Mouse (Mus musculus) liver, postnatal 0 days (tissue): ENCODE measurements around the gene Ggcx.

Source experiments
- CTCF ChIP-seq: sonication (generic); IDR thresholded peaks from 2 replicates; pipeline ENCODE4 v1.5.1; 2016; ENCODE audit warnings: antibody characterized with exemption, low read depth
- EP300 ChIP-seq: IDR thresholded peaks from 2 replicates; pipeline ENCODE4 v1.6.1; 2016; ENCODE audit warnings: antibody characterized with exemption, low read depth, mild to moderate bottlenecking

DNA sequence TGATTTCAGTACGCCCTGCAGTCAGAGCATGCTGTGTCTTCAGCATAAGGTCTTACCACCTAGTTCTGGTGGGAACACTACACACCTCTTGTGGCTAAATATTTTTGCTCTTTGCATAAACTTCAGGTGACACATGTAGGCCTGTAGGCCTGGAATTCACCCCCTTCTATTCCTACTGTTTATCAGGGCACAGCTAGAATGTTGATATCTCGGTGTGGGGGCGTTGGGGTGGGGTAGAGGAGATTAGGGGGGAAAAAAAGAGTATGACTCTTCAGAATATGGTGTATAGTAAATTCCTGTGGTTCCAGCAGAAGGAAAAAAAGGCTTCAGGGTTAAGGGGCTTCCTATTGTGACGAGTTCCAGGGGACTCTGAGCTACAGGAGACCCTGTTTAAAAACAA lies 42.5 kb downstream of the Ggcx start:
- TF ChIP-seq CTCF (no peak), EP300 (no peak)
